Mouse (Mus musculus): ENCODE results near the gene Ptprn2.

DNA sequence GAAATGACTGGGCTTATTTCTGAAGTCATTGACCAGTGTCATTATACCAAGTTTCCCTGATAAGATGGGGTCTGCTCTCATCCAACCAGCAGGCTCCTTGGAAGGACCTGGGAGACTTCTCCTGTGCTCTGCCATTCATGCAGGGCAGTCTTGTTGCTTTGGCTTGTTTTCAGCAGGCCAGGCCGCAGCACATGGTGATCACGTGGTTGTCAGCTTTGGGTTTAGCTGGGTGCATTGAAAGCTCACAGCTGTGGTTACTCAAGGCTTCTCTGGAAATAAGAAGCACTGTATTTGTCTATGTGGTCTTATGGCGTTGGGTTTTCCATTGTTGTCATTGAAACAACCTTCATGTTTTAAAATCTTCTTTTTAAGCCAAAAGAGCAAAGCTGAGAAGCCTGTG, 678.3 kb downstream of the Ptprn2 start:
- TF ChIP-seq POLR2A (IDR thresholded peaks at IDR 0.05; ENCODE audit: control insufficient read depth, extremely low read depth, insufficient read depth, low read length, poor library complexity): no peak
- no peak for TF ChIP-seq CTCF (IDR thresholded peaks at IDR 0.05; ENCODE audit: borderline replicate concordance, control insufficient read depth, extremely low read depth, insufficient read depth, low read length, poor library complexity)
